Mouse (Mus musculus): ENCODE measurements around the gene Megf11.

- TF ChIP-seq POLR2A (IDR thresholded peaks at IDR 0.05; ENCODE audit: low read depth, low read length): no peak
- no peak for TF ChIP-seq CTCF (IDR thresholded peaks at IDR 0.05; ENCODE audit: borderline replicate concordance, insufficient read depth, low read length)
These were observed 182.1 kb downstream of the Megf11 start for GRCm38 (mm10) chr9:64567482-64567881.
